Mouse (Mus musculus): Measurements from ENCODE around the gene Gm36864.
"Not testable (repeated sequence)": the region's sequence is repeated elsewhere in the genome, so short reads cannot be mapped to it uniquely, and the experiment has no call there.

Gene Gm36864

DNA sequence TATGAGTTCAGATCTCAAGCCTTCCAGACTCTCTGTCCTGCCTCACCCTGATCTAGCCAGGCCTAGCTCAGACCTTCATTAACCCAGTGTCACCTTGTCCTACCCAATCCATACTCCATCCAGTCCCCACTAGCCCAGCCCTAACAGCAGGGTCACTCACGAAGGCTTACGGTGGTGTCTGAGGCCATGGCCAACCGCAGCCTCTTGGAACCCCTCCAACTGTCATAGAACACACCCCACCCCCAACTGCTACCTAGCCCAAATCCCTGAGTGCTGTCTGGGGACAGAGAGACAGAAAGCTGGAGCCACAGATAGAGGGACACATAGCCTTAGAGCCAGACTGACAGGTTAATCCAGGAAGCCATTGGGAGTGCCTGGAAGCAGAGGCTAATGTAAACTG, at the start of gene Gm36864:
Gm36864 (plus strand) TSS at position 269 of the 400 bp plus-strand sequence.
- no peak for DNase-seq

DNA sequence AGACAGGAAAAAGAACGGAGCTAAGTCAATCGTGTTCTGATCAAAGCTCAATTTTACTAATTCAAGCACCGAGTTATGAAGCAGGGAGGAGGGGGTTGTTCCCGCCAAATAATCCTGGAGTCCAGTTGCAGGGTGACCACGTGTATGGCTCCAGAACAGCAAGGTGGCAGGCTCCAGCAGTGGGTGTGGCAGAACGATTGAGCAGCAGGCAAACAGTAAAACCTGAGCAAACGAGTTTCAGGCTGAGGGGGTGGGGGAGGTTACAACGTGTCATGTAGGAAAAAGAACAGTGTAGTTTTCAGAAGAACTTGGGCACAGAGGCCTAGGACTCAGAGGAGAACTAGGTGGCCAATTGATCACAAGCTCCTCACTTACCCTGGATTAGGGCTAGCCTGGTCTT, 49.5 kb upstream of the Gm36864 start:
- DNase-seq: not testable (repeated sequence)

DNA sequence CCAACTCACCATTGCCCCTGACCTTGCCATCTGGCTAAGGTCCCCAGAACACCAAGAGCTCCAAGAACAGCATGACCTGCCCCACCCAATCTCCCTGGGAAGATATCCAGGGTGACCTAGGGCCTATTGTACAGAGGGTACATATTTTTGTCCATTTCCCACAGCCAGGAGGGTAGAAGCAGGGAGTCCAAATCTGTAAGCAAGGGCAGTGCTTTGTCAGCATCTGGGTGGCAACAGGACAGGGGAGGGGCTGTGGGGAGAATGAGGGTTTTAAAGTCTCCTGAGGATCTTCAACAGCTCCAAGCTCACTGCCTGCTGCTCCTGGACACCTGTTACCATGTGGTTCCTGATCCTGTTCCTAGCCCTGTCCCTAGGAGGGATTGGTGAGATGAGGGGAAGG, 48.0 kb upstream of the Gm36864 start, which contains the start of gene Klk1b24:
Klk1b24 (plus strand) TSS at position 301 of the 400 bp plus-strand sequence.
- DNase-seq: not testable (repeated sequence)

DNA sequence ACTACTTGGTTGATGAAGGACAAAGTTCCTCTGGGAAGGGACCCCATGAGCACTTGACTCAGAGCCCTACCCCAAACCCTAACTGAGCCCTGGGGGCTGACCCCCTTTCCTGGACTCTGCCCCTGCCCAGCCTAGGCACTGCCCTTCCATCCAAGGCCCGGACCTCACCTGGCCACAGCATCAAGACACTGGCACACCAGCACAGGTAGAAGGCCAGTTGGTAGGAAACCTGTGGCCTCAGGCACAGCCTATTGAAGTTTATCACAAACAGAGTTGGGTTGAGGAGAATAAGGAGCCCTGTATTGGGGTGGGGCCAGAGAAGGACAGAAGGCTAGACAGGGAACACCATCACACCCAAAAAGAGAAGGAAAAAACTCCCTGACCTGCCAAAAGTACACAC, 42.5 kb upstream of the Gm36864 start:
- DNase-seq: not testable (repeated sequence)

DNA sequence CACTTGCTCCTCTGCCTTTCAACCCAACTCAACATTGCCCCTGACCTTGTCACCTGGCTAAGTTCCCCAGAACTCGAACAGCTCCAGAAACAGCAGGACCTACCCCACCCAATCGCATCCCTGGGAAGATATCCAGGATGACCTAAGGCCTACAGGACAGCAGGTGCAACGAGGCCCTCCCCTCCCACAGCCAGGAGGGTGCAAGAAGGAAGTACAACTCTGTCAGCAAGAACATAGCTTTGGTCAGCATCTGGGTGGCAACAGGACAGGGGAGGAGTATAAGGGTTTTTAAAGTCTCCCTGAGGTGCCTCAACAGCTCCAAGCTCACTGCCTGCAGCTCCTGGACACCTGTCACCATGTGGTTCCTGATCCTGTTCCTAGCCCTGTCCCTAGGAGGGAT, 38.1 kb upstream of the Gm36864 start, which contains the start of gene Klk1b3:
Klk1b3 (plus strand) TSS at position 301 of the 400 bp plus-strand sequence.
- no peak for DNase-seq

DNA sequence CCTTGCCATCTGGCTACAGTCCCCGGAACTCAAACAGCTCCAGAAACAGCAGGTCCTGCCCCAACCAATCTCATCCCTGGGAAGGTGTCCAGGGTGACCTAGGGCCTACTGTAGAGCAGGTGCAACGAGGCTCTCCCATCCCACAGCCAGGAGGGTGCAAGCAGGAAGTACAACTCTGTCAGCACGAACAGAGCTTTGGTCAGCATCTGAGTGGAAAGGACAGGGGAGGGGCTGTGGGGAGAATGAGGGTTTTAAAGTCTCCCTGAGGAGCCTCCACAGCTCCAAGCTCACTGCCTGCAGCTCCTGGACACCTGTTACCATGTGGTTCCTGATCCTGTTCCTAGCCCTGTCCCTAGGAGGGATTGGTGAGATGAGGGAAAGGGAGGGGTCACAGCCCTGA, 28.8 kb upstream of the Gm36864 start, which contains the start of gene Klk1b4:
Klk1b4 (plus strand) TSS at position 301 of the 400 bp plus-strand sequence.
- not testable (repeated sequence) for DNase-seq

DNA sequence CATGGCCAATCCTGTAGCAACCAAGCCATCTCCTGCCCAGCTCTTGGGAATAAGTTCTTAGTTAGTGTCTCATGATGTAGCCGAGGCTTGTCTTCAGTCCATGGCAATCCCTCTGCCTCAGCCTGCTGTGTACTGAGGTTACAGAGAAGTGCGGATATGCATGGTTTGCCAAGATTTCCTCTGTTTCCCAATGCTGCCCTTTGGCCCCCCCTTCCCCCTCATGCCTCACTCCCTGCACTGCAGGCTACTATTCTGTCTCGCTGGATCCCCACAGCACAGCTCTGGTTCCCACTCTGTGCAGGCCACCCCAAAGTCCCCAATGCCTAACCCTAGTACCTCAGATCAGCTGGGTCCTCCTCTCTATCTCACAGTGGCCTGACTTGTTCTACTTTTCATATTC, 27.7 kb upstream of the Gm36864 start:
- DNase-seq: no peak

DNA sequence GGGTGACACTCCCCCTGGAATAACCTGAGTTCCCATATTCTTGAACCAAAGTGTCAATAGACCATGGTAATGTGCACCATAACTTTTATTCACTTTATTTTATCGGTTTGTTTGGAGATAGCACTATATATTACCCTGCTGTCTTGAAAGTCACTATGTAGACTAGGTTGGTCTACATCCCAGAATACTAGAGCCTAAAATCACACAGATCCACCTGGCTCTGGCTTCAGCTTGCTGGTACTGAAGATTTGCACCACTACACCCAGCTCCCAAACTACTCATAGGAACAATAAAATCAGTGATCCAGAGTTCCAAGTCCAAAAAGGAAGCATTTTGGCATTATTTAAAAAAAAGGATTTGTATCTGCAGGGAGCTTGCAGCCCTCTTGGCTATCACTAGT, 20.3 kb upstream of the Gm36864 start, which contains the start of gene Klk1b5:
Klk1b5 (plus strand) TSS at position 301 of the 400 bp plus-strand sequence.
- no peak for DNase-seq

DNA sequence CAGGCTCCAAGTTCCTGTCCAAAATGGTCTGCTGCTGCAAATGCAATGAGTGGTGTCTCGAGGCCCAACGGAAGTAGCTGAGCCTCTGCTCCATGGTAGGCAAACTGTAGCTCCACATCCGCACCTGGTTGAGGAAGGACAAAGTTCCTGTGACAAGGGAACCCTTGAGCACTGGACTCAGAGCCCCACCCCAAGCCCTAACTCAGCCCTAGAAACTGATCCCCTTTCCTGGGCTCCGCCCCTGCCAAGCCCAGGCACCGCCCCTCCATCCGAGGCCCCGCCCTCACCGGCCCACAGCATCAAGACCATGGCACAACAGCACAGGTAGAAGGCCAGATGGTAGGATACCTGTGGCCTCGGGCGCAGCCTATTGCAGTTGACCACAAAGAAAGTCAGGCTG, 14.4 kb upstream of the Gm36864 start:
- not testable (repeated sequence) for DNase-seq

DNA sequence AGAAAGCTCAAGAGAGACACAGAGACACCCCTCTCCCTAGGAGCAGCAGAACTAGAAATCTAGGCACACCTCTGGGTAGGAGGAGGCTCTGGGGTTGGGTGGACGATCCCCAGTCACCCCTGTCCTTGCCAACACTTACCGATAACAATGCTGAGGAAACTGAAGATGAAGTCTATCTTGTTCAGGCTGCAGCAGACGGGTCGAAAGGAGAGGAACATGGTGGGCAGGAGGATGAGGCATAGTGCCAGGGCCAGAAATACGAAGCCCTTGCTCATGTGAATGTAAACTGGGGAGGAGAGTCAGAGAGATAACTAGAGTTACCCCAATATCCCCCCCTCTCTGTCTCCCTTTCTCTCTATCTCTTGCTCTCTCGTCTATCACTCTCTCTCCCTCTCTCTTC, 13.6 kb upstream of the Gm36864 start:
- DNase-seq: not testable (repeated sequence)

DNA sequence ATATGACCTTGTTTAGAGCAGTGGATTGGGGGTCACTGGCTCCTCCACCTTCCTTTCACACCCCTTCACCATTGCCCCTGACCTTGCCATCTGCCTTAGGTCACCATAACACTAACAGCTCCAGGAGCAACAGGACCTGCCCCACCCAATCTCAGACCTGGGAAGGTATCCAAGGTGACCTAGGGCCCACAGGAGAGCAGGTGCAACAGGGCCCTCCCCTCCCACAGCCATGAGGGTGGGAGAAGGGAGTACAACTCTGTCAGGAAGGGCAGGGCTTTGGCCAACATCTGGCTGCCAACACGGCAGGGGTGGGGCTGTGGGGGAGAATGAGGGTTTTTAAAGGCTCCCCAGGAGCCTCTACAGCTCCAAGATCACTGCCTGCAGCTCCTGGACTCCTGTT, 10.9 kb upstream of the Gm36864 start, which contains the start of gene Klk1:
Klk1 (plus strand) TSS at position 285 of the 400 bp plus-strand sequence.
- no peak for DNase-seq

DNA sequence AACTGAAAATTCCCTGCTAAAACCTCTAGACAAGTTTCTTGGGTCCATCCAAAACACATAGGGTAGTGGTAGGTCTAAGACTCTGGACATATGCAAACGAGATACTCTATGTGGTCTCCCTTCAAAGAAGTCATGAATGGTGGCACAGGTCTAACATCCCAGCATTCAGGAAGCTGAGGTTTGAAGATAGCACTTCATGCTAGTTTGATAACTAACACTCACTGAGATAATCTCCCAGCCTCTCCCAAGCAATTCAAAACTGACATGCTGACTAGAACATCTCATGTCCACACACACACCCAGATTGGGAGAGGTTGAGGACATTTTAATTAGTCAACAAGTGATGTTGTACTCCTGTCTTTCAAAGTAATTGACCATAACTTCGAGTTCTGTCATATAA, 3.9 kb downstream of the Gm36864 start:
- DNase-seq: no peak

DNA sequence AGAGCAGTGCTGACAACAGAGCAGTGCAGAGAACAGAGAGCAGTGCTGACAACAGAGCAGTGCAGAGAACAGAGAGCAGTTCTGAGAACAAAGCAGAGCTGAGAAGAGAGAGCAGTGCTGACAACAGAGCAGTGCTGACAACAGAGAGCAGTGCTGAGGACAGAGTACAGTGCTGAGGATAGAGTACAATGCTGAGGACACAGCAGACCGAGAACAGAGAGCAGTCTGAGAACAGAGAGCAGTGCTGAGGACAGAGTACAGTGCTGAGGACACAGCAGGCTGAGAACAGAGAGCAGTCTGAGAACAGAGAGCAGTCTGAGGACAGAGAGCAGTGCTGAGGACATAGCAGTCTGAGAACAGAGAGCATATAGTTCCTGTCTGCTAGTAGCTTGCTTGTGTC, 4.7 kb downstream of the Gm36864 start:
- no peak for DNase-seq

DNA sequence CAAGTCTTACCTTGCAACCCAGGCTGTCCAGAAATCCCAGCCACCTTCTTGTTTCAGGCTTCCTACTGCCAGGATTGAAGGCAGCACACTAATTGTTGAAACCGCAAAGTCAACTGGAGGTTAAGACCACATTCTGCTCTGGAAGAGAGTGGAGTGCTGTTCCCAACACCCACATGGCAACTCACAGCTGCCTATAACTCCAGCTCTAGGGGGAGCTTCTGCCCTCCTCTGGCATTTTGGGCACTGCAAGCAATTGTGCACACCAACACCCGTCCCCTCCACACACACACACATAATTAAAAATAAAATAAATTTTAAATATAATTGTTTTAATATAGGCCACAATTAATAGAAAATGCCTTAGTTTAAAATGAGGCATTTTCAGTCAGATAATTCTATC, 5.2 kb downstream of the Gm36864 start:
- no peak for DNase-seq

DNA sequence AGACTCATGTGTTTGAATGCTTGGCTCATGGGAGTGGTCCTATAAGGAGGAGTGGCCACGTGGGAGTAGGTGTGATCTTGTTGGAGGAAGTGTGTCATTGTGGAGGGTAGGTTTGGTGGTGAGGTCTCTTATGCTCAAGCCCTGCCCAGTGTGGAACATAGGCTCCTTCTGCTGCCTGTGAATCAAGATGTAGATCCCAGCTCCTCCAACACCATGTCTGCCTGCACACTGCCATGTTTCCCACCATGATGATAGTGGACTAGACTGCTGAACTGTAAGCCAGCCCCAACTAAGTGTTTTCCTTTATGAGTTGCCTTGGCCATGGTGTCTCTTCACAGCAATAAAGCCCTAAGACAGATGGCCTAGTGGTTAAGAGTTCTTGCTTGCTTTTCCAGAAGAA, 8.1 kb downstream of the Gm36864 start:
- no peak for DNase-seq

DNA sequence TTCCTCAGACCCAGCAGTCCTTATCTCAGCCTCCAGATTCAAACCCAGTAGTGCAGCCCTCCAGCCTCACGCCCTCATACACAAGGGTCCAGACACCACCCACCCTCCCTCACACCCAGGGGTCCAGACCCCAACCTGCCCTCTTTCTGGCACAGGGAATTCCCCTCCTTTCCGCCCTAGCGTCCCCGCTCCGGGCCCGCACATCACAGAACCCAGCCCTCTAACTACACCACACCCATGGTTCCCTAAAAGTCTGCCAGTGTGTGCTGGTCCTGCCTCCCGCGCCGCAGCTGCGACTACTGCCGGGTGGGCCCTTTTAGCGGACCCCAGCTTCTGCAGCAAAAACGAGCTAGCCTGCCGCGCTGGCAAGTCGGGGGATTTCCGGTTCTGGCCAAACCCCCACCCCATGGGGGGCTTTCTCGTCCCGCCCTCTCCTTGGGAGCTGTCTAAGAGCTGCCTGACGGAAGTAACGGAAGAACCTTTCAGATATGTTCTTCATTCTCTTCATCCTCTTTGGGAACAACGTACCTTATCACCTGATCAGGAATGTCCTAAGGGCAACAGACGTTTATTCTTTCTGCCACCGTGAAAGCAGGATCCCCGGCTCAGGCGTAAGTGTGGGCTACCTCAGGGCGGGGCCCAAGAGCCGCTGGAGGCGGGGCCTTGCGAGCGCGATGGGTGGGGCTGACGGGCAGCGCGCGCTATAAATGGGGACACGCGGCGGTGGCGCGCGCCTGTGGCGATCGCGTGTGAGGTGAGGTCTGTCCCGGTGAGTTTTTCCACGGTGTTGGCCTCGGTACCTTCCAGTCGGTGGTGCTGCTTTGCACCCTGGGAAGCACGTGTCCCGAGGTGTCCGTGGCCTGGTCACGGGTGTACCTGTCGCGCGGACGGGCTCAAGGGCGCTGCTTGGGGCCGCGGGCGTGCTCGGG, 10.3 kb downstream of the Gm36864 start, which contains the start of the genes 1700028J19Rik and 2410002F23Rik:
1700028J19Rik (minus strand) TSS at position 641 of the 929 bp plus-strand sequence.
2410002F23Rik (plus strand) TSS at position 668 of the 929 bp plus-strand sequence.
- DNase-seq: peak; percentile 94

DNA sequence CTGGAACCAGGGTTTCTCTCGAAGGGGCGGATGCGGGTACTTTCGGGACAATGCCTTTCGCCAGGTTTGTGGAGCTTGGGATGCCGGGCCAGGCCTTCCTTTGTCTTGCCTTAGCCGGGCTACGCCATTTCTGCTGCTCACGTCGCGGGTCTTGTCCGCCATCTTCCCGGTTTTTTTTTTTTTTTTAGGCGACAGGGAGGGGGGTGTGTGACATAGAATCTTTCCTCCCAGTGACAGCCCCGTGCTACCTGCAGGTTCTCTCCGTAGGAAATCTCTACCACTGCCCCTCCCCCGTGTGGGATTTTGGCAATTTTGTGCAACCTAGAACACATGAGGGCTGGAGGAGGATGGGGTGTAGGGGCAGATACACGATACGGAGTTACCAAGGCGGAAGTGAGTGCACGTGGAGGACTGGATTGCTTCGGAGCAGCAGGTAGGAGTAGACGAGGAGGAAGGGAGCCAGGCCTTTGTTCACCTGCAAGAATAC, 11.1 kb downstream of the Gm36864 start:
- DNase-seq: peak; percentile 53

DNA sequence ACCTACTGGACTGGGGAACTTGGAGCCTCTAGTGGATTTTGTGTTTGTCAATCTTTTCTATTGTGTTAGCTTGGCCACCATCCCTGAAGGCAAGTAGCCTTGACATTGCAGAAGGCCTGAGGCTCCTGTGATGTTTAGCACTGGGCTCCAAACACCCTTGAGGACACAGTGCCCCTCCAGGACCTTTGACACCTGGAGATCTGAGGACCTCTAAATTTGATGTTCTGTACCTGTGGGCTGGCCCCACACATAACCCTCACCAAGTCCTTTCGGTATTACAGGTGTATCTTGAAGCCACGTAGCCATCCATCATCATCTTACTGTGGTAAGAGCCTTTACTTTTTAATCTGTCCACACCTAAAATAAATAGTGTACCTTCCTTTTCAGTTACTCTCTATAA, 12.0 kb downstream of the Gm36864 start:
- DNase-seq: no peak

DNA sequence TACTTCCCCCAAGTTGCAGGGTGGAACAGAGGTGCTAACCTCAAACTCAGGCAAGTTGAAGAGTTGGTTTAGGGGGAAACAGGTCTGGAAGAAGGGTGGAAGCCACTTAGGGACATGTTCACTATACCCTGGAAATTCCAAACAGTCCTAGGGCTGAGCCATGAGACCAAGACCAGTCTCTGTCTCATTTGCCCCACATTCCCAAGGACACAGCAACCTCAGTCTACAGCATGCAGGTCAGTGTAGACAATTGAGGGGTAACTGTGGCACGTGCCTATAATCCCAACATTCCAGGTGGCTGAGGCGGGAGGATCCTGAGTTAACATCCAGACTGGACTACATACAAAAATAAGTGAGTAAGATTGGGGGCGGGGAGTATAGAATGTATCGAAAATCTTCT, 13.3 kb downstream of the Gm36864 start:
- no peak for DNase-seq

DNA sequence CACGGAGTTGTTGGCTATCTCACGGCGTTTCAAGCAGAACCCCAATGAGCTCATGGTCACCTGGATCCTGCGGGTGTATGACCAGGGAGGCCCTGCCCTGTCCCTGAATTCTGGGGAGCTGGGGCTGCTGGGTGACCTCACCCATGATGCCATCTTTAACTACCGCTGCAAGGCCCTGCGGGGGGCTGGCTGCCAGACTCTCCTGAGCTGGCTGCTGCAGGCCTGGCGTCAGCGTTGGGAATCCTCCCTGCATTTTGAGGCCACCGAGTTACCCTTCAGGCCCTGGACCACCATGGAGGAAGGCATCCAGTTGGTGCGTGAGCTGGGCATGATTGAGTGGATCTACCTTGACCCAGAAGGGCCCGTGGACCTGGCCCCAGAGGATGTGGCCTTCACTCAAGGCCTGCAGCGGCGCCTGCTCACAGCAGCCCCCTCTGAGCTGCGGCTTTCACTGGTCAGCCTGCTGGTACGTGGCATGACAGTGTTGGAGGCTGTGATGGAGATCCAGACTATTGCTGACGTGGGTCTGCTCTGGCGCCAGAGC, 14.8 kb downstream of the Gm36864 start:
- DNase-seq: not testable (repeated sequence)

DNA sequence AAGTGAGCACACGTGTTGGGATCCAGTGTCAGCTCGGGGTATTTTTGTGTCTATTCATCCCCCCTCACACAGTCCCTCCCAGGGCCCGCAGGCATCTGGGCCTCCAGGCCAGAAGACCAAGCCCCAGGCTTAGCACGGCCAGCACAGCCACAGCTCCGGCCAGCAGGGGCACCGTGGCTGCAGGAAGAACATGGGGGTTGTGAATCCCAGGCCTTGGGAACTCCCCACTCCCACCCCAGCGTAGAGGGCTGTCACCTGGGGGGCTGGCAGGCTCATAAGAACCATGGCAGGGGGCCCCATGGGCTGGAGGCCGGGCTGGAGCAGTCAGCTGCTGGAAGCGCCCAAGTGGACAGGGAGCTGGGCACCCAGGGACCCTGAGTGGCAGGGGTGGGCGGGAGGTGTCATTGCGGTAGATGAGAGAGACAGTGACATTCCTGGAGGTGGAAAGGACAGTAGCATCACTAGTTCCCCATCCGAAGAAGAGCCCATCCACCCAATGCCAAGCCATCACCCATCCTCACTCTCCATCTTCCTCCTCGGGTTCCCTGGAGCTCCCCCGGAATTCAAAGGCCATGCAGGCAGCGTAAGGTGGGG, 17.1 kb downstream of the Gm36864 start:
- DNase-seq: no peak

DNA sequence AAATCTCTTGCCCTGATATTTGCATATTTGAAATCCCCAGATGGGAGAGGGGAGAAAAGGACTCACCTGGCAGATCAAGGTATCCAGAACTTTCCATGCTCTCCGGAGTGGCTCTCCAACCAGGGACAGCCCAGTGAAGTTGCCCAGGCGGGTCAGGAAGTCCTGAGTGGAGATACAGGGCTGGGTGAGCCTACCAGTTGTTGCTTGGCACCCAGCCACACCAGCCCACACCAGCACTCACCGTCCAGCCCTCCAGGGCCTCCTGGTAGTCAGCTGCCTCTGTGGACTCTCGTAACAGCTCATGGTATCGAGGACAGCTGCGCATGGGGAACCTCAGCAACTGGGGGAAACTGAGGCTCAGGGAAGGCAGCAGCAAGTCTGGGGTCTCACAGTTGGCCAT, 19.0 kb downstream of the Gm36864 start:
- no peak for DNase-seq

DNA sequence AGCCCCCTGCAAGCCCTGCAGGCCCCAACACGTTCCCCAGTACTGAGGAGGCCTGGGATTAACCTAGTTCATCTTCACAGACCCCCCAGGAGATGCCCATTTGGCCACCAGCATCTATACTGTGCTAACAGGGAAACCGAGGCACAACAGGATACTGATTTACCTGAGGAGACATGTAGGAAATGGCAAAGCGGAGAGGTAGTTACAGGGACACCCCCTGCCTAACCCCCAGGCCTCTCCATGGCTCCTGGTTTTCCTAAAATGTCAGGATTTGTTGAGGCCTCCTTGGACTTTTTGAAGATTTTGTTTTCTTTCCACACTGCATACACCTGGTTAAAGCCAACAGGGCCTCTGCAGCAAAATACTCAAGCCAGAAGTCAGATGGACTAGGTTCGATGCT, 21.3 kb downstream of the Gm36864 start, which contains the start of gene Acp4:
Acp4 (minus strand) TSS at position 101 of the 400 bp plus-strand sequence.
- DNase-seq: no peak
